Mouse (Mus musculus) liver, embryonic 15.5 days (tissue): ENCODE data around the gene C2cd2l. TPM values are rescaled to one million over a fixed set of nuclear protein-coding genes. Genes with fewer than 3 reads are reported as not detected.
"Not testable (repeated sequence)": the region's sequence is repeated elsewhere in the genome, so short reads cannot be mapped to it uniquely, and the experiment has no call there.

Source experiments
- ATAC-seq: fragments of 200-750 bp; cut with Nextera tagmentation; 2 replicates; pipeline ENCODE4 v1.8.0; 2017; ENCODE audit warnings: moderate number of reproducible peaks, mild to moderate bottlenecking, moderate library complexity; ENCODE audit not compliant: insufficient read depth
- H3K27ac ChIP-seq: fragments of 300-500 bp; sonication (generic); replicated peaks from 2 replicates; pipeline ENCODE4 v1.5.1; 2015; ENCODE audit warnings: mild to moderate bottlenecking, inconsistent platforms
- H3K27me3 ChIP-seq: fragments of 300-500 bp; sonication (generic); 2 replicates; pipeline ENCODE4 v1.6.1; 2015; ENCODE audit warnings: mild to moderate bottlenecking, inconsistent platforms
- H3K36me3 ChIP-seq: fragments of 300-500 bp; sonication (generic); replicated peaks from 2 replicates; pipeline ENCODE4 v1.6.1; 2015; ENCODE audit warnings: moderate library complexity, mild to moderate bottlenecking, inconsistent platforms
- H3K4me1 ChIP-seq: fragments of 300-500 bp; sonication (generic); replicated peaks from 2 replicates; pipeline ENCODE4 v1.6.1; 2015; ENCODE audit warnings: inconsistent platforms
- H3K4me2 ChIP-seq: fragments of 300-500 bp; sonication (generic); 2 replicates; pipeline ENCODE4 v1.6.1; 2015; ENCODE audit warnings: moderate library complexity, mild to moderate bottlenecking, inconsistent platforms
- H3K4me3 ChIP-seq: fragments of 300-500 bp; sonication (generic); replicated peaks from 2 replicates; pipeline ENCODE4 v1.5.1; 2015; ENCODE audit warnings: mild to moderate bottlenecking, inconsistent platforms
- H3K9ac ChIP-seq: fragments of 300-500 bp; sonication (generic); 2 replicates; pipeline ENCODE4 v1.6.1; 2015; ENCODE audit warnings: moderate library complexity, mild to moderate bottlenecking, inconsistent platforms
- H3K9me3 ChIP-seq: fragments of 300-500 bp; sonication (generic); replicated peaks from 2 replicates; pipeline ENCODE4 v1.6.1; 2016; ENCODE audit warnings: inconsistent platforms
- WGBS: fragments of 180-500 bp; shearing (Covaris S2); methylation state at CpG from one replicate; pipeline ENCODE4 v1.1.7; 2015; ENCODE audit warnings: mixed read lengths; ENCODE audit not compliant: insufficient replicate concordance; 5-methylcytosine and 5-hydroxymethylcytosine counted together
- polyA plus RNA-seq: library from polyadenylated mRNA; unstranded; fragments of >200 nt; fragmentation: Nextera tagmentation; extraction: Ambion mirVana; gene quantifications from 2 replicates; pipeline ENCODE4 v1.2.1, GENCODE M21; 2015

The C2cd2l gene
- polyA plus RNA-seq, 1 experiment from 2014 or later: 9.6 TPM

GRCm38 (mm10) chr9:44324147-44324546 is 4.1 kb upstream of the C2cd2l start:
- WGBS: 77% methylated on average over 6 of the region's 6 CpGs
- no peak overlapping the region for H3K27ac ChIP-seq

GRCm38 (mm10) chr9:44323656-44324055 is 3.6 kb upstream of the C2cd2l start:
- ATAC-seq, H3K9me3 ChIP-seq, H3K4me2 ChIP-seq, H3K9ac ChIP-seq, H3K27ac ChIP-seq, H3K36me3 ChIP-seq, H3K4me3 ChIP-seq, H3K27me3 ChIP-seq: not testable (repeated sequence)
- H3K4me1 ChIP-seq: peaks cover 61% of the 10 kb centered on the region
- 65% methylated on average over 4 of the region's 4 CpGs for WGBS

More at GRCm38 (mm10) chr9:44324147-44324546, 4.1 kb upstream of the C2cd2l start:
- H3K9ac ChIP-seq: no peak overlapping the region
- no peak for ATAC-seq
- no peaks in the 10 kb centered on the region for H3K9me3 ChIP-seq
- no peaks in the 10 kb centered on the region for H3K27me3 ChIP-seq
- no peak overlapping the region for H3K4me3 ChIP-seq
- peaks cover 9% of the 10 kb centered on the region for H3K36me3 ChIP-seq
- H3K4me2 ChIP-seq: no peak overlapping the region
- peaks cover 56% of the 10 kb centered on the region for H3K4me1 ChIP-seq

- peak overlapping the region; percentile 84 for H3K27ac ChIP-seq
- no peaks in the 10 kb centered on the region for H3K27me3 ChIP-seq
- no peaks in the 10 kb centered on the region for H3K9me3 ChIP-seq
- peak overlapping the region; percentile 84 for H3K4me2 ChIP-seq
- H3K36me3 ChIP-seq: peaks cover 20% of the 10 kb centered on the region
- ATAC-seq: no peak
- H3K4me3 ChIP-seq: peak overlapping the region; percentile 99
- H3K4me1 ChIP-seq: peaks cover 60% of the 10 kb centered on the region
- WGBS: 23% methylated on average over 6 of the region's 6 CpGs
- H3K9ac ChIP-seq: peak overlapping the region; percentile 52; the same call in 1 of the 2 replicates
Measured at GRCm38 (mm10) chr9:44320799-44321133, 681 bp upstream of the C2cd2l start.

- peak overlapping the region; percentile 84 for H3K4me2 ChIP-seq
- peak overlapping the region; percentile 100 for H3K9ac ChIP-seq
- H3K9me3 ChIP-seq: no peaks in the 10 kb centered on the region
- ATAC-seq: peak; percentile 14
- H3K27me3 ChIP-seq: no peaks in the 10 kb centered on the region
- H3K4me1 ChIP-seq: peaks cover 49% of the 10 kb centered on the region
- WGBS: 3% methylated on average over 37 of the region's 37 CpGs
- H3K4me3 ChIP-seq: peak overlapping the region; percentile 99
- peak overlapping the region; percentile 91 for H3K27ac ChIP-seq
- peaks cover 34% of the 10 kb centered on the region for H3K36me3 ChIP-seq
Measured at GRCm38 (mm10) chr9:44319105-44319886, 789 bp downstream of the C2cd2l start.

GRCm38 (mm10) chr9:44318826-44319095 is 1.3 kb downstream of the C2cd2l start:
- H3K9me3 ChIP-seq: no peaks in the 10 kb centered on the region
- peak overlapping the region; percentile 91 for H3K27ac ChIP-seq
- peak overlapping the region; percentile 100 for H3K9ac ChIP-seq
- peaks cover 47% of the 10 kb centered on the region for H3K4me1 ChIP-seq
- H3K4me3 ChIP-seq: peak overlapping the region; percentile 99
- no peaks in the 10 kb centered on the region for H3K27me3 ChIP-seq
- ATAC-seq: no peak
- 36% methylated on average over 3 of the region's 3 CpGs for WGBS
- H3K36me3 ChIP-seq: peaks cover 40% of the 10 kb centered on the region
- peak overlapping the region; percentile 84 for H3K4me2 ChIP-seq

GRCm38 (mm10) chr9:44318076-44318825 is 1.8 kb downstream of the C2cd2l start:
- Histone ChIP-seq H3K9me3 (no peaks in the 10 kb centered on the region), H3K36me3 (peaks cover 45% of the 10 kb centered on the region), H3K27me3 (no peaks in the 10 kb centered on the region), H3K9ac (peak overlapping the region; percentile 100), H3K4me1 (peaks cover 47% of the 10 kb centered on the region), H3K4me3 (peak overlapping the region; percentile 99), H3K27ac (peak overlapping the region; percentile 91), H3K4me2 (peak overlapping the region; percentile 84)
- 58% methylated on average over 5 of the region's 5 CpGs for WGBS
- no peak for ATAC-seq

- 0 out of 2 replicates have a peak overlapping the region, but pooled peaks have one; percentile 91 for H3K27ac ChIP-seq
- peaks cover 53% of the 10 kb centered on the region for H3K36me3 ChIP-seq
- H3K27me3 ChIP-seq: no peaks in the 10 kb centered on the region
- H3K9ac ChIP-seq: peak overlapping the region; percentile 100; the same call in 1 of the 2 replicates
- 77% methylated on average over 4 of the region's 4 CpGs for WGBS
- no peak for ATAC-seq
- peaks cover 43% of the 10 kb centered on the region for H3K4me1 ChIP-seq
- peak overlapping the region; percentile 99 for H3K4me3 ChIP-seq
- H3K9me3 ChIP-seq: no peaks in the 10 kb centered on the region
- H3K4me2 ChIP-seq: peak overlapping the region; percentile 84
Measured at GRCm38 (mm10) chr9:44317452-44317851, 2.6 kb downstream of the C2cd2l start.

GRCm38 (mm10) chr9:44314910-44315309 is 5.2 kb downstream of the C2cd2l start:
- ATAC-seq: no peak

GRCm38 (mm10) chr9:44314257-44314547 is 5.9 kb downstream of the C2cd2l start:
- ATAC-seq: no peak
- 84% methylated on average over 4 of the region's 4 CpGs for WGBS
- Histone ChIP-seq H3K4me3 (no peak overlapping the region), H3K9ac (no peak overlapping the region), H3K9me3 (no peaks in the 10 kb centered on the region), H3K4me2 (no peak overlapping the region), H3K27me3 (no peaks in the 10 kb centered on the region), H3K36me3 (peaks cover 84% of the 10 kb centered on the region), H3K4me1 (peaks cover 47% of the 10 kb centered on the region), H3K27ac (no peak overlapping the region)

More at GRCm38 (mm10) chr9:44314910-44315309, 5.2 kb downstream of the C2cd2l start:
- no peak overlapping the region for H3K27ac ChIP-seq
- H3K9ac ChIP-seq: no peak overlapping the region
- peaks cover 43% of the 10 kb centered on the region for H3K4me1 ChIP-seq
- 94% methylated on average over 18 of the region's 18 CpGs for WGBS
- H3K4me3 ChIP-seq: no peak overlapping the region
- H3K36me3 ChIP-seq: peaks cover 77% of the 10 kb centered on the region
- H3K27me3 ChIP-seq: no peaks in the 10 kb centered on the region
- no peaks in the 10 kb centered on the region for H3K9me3 ChIP-seq
- H3K4me2 ChIP-seq: no peak overlapping the region

- Histone ChIP-seq H3K9ac (no peak overlapping the region), H3K27me3 (no peaks in the 10 kb centered on the region), H3K9me3 (no peaks in the 10 kb centered on the region), H3K4me2 (no peak overlapping the region), H3K27ac (no peak overlapping the region), H3K4me1 (peaks cover 42% of the 10 kb centered on the region), H3K4me3 (no peak overlapping the region), H3K36me3 (peaks cover 84% of the 10 kb centered on the region)
- 83% methylated on average over 19 of the region's 19 CpGs for WGBS
- ATAC-seq: no peak
Measured at GRCm38 (mm10) chr9:44313476-44314256, 6.4 kb downstream of the C2cd2l start.
